Mouse (Mus musculus) A20 (cell line): ENCODE data around the gene Akt3.

Source experiments
- DNase-seq: peaks from one replicate; pipeline ENCODE4 v3.0.0-alpha.2; 2011; ENCODE audit warnings: low read depth, low spot score

Akt3 gene

GRCm38 (mm10) chr1:177258034-177258342 lies at the start of gene Akt3:
TSS of gene Akt3 (minus strand) at chr1:177258203.
- DNase-seq = no peak

DNA sequence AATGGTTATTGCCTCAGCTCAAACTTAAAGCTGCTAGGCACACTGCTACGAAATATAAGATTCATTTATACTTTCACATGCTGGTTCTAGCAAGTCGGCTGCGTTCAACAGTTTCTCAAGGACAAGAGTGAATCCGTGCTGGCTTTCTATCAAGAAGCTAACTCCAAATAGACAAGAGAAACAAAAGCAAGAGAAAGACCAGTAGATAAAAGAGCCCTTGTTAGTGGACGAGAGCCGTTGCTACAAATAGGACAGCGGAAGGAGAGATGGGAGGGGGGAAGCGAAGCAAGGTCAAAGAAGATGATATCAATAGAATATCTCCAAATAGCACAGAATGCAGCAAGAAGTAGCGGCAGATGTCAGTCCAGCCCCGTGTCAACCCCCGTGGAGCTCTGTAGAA lies 49.5 kb upstream of the Akt3 start:
- no peak for DNase-seq

DNA sequence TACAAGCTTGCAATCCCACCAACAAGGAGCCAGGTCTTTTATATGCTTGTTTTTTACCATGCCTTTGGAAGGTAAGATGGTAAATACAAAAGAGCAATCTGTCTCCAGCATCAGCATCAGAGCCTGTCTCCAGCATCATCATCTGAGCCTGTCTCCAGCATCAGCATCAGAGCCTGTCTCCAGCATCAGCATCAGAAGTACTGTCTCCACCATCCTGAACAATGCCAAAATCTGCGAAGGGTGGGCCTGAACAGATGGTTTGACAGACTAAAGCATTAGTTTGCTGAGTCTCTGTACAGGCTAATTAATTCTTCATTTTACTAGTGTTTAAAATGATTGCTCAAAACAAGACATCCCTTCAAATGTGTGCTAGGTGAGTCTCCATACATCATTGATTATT lies 40.2 kb upstream of the Akt3 start:
- DNase-seq = no peak

GRCm38 (mm10) chr1:177286764-177287163 lies 28.8 kb upstream of the Akt3 start:
- DNase-seq = no peak

DNA sequence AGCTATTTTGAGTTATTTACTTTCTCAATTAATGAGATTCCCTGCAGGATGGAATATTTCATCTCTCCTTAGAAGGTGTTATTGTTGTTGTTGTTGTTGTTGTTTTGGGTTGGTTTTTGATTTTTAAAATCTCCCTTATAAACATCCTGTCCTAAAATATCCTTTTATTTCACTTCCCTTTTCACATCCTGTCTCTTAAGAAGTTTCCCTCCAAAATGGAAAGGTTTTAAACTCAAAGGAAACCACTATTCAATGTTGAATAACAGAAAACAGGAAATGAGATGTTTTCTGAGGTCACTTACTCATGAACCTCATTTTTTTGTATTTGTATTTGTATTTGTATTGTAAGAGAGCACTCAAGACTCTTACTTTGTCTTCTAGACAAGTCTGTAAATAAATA lies 23.9 kb upstream of the Akt3 start:
- peak; percentile 67 for DNase-seq

- no peak for DNase-seq
These were observed 19.4 kb upstream of the Akt3 start for GRCm38 (mm10) chr1:177277361-177277760.

DNA sequence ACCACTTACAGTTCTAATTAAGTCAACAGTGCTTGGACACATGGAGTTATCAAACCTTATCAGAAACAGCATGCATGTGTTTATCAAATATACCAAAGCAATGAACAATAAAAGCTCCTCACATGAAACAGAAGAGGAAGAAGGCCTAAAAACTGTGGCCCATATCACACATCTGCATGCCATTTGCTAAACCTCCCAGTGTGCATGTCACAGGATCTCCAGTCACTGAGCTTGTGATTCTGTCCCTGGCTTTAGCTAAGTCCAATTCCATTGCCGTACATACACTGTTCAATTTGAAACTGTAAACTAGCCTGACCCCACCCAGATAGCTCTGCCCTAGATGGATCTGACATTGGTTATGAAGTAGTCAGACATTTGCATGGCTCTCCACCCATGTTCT lies 9.6 kb upstream of the Akt3 start:
- no peak for DNase-seq

GRCm38 (mm10) chr1:177262926-177263325 lies 4.9 kb upstream of the Akt3 start:
- no peak for DNase-seq

- peak; percentile 29 for DNase-seq
These were observed 2.8 kb upstream of the Akt3 start for GRCm38 (mm10) chr1:177260796-177261195.

- DNase-seq = no peak
These were observed 1.1 kb upstream of the Akt3 start for GRCm38 (mm10) chr1:177259038-177259600.

DNA sequence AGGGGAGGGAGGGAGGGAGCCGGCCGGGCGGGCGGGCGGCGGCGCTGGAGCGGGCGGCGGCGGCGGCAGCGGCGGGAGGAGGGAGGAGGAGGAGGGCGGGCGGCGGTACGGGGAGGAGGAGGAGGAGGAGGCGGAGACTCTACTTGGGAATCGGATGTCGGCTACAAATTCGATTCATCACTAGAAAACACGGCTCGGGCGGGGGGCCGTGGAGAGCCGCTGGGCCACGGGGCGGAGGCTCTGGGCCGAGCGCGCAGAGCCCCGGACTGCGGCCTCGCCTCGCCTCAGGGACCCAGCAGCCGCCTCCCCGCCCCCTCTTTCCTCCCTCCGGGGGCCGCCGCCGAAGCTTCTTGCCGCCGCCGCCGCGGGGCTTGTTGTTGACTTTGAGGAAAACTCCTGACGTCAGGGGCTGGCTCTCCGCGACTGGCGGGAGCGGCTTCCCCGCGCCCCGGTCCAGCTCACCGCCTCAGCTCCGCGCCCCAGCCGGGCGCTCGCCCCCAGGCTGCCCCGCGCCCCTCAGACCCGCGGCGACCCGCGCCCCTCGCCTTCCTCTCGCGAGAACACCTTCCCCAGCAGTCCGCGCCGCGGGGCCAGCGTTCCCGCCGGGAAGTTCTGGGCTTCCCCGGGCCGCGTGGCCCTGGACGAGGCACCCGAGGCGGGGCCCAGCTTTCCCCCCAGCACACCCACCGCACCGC lies 487 bp upstream of the Akt3 start:
- DNase-seq = peak; percentile 87

DNA sequence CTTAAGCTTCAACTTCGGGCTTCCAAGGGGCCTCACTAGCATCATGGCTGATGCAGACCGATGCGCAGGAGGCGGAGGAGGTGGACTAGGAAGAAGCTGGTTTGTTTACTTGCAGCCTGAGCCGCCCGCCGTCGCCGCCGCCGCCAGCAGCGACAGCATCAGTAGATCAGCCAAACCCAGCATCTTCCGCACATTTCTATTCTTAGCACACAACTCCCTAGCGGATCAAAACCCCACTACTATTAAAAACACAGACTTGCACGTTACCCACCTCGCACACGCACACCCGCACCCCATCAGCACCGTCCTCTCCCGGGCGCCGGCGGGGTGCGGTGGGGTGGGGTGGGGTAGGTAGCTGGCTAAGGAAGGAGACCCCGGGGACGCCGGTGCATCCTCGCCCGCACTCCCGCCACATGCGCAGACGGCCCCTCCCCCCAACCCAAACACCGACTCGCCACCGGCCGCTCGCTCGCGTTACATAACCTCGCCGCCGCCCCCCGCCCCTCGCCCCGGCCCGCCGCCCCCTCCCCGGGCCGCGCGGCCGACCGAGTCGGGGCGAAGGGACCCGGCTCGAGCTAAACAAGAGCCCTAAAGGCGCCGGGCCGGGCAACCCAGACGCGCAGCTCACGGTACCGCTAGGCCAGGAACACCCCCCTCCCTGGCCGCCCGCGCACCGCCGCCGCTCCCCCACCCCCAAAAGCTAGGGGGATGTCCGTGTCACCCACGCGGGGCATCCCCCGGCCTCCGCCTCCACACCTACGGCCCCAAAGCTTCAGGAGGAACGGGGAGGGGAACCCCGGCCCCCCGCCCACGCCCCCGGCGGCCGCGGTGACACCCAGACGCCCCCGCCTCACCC lies 597 bp downstream of the Akt3 start:
- peak; percentile 88 for DNase-seq

- no peak for DNase-seq
These were observed 9.4 kb downstream of the Akt3 start for GRCm38 (mm10) chr1:177248638-177249037.

- DNase-seq = no peak
These were observed 19.6 kb downstream of the Akt3 start for GRCm38 (mm10) chr1:177238368-177238767.

DNA sequence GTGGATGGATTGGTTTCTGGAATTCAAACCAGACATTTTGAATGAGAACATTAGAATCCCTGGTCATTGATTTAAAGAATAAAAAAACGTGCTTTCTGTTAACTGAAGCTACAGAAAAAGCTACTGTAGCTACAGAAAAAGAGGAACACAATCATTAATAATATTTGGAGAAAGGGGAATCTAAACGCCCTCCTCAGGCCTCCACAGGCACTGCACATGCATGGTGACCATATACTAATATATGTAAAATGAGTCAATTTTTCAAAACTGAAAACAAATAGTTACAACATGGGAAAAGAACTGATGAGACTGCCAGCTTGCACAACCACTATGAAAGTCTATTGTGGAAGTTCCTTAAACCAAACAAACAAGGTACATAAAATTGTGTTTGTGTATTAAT lies 21.3 kb downstream of the Akt3 start:
- DNase-seq = no peak

DNA sequence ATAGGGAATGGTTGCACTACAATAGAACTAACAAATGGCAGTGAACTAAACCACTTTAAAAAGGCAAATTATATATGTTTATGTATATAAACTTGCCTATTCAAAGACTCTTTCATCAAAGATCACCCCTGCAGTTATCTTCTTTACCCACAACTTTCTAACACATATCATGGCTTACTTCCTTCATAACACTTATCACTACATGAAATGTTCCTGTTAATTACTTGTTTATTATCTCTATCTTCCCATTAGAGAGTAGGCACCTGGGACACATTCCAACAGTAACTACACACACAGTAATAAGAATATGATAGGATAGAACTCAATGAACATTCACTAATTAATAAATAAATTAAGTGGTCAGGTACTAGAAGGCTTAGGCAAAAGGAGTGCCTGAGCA lies 21.8 kb downstream of the Akt3 start:
- no peak for DNase-seq

- DNase-seq = no peak
These were observed 23.5 kb downstream of the Akt3 start for GRCm38 (mm10) chr1:177234462-177234861.

DNA sequence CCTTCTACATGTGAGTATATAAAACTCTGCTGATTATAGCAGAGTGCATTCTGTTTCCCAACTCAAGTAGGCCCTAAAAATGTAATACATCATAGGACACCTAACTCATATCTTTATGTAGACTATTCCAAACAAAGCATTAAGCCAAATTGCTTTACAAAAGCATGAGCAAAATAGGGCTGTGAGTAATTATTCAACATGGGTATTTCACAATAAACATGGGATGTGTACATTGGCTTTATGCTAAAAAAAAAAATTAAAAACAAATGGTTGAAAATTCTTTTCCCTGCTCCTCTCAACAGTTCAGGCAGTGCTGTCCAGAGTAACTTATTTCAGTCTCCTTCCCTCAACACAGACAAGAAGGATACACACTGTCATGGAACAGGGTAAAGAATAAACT lies 26.9 kb downstream of the Akt3 start:
- DNase-seq = no peak

GRCm38 (mm10) chr1:177198978-177199377 lies 59.0 kb downstream of the Akt3 start:
- no peak for DNase-seq

DNA sequence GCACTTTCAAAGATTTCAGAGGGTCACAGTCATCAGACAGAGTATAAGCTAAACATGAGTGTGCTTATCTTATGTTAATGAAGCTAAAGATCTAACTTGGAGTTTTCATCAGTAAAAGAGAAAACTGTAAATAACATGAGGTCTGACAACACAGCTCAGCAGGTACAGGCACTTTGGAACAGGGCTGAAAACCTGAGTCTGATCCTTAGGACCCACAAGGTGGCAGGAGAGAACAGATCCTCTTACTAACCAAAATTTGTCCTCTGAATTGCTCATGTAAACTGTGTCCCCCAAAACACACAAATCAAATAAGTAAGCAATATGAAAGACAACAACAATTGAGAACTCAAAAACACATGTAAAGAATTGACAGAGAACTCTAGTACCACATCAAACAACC lies 62.8 kb downstream of the Akt3 start:
- peak; percentile 36 for DNase-seq

- DNase-seq = no peak
These were observed 63.7 kb downstream of the Akt3 start for GRCm38 (mm10) chr1:177194324-177194723.

DNA sequence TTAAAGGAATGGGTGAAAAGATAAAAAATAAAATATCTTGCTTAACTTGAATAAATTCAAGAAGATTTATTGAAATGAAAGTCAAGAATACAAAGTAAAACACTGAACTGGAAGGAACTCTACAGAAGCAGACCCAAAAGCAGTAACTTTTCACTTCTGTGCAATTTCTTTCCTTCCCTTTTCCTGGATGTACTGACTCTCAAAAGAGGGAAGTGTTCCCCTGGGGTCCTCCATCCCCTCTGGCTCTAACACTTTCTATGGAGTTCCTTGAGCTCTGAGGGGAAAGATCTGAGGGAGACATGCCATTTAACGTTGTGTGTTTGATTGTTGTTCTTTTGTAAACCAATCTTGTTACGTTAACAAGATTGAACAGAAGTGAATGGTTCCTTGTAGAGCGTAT lies 66.4 kb downstream of the Akt3 start:
- no peak for DNase-seq

GRCm38 (mm10) chr1:177190358-177190757 lies 67.6 kb downstream of the Akt3 start:
- no peak for DNase-seq
